Mouse (Mus musculus): ENCODE measurements at regions not wholly inside any gene's neighbourhood (a gene's known extent, or its start where the extent isn't known, plus 50 kb on each side); places are given as distances from the start of the nearest gene placed in this dataset.

GRCm38 (mm10) chr1:185977075-185977474 is 140.0 kb downstream of the Lyplal1 start:
- TF ChIP-seq CTCF (IDR thresholded peaks at IDR 0.05; ENCODE audit: low read depth, low read length): no peak
- TF ChIP-seq TAL1 (conservative IDR thresholded peaks at IDR 0.05; ENCODE audit: low read depth, low read length): no peak
- no peak for TF ChIP-seq POLR2AphosphoS5 (IDR thresholded peaks at IDR 0.05; ENCODE audit: insufficient replicate concordance, low read depth, low read length)

Measured in G1E (cell line).